In the genomic region with DNA sequence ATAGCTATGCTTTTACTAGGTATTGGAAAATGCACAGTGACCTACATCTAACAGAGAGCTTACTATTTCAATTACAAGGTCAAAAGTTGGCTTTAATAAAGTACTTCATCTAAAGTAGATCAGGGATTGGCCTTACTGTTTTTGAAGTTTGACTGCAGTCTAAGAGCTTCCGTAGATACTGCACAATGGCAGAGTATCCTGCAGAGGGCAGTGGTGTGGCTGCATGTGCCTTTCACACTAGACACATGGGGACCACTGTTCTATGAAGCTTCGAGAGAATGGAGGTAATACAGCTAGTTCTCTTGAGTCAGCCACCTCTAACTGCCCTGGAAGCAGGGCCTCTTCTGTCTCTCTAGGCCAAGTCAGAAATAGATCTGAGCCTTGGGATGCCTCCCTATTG, we compare ENCODE assay signal across 18 mouse cellular contexts.
DNase-seq lines count a peak whose midpoint lies in the region; ATAC-seq and TF ChIP-seq lines count a peak whose summit lies in the region.
"Had no signal": no experiment of that assay in that cellular context is flagged by ENCODE, and none has a peak within 500 bp of the region (broad histone marks: within the 10 kb centered on the region; RNA-seq: fewer than 3 reads in every experiment).

No protein-coding gene starts in this region.

- TF ChIP-seq EP300 in heart, postnatal 0 days (IDR thresholded peaks at IDR 0.05; ENCODE audit: low read depth): no peak
- no peak for TF ChIP-seq EP300 in lung, postnatal 0 days (IDR thresholded peaks at IDR 0.05)

- DNase-seq in heart, postnatal 0 days (ENCODE audit: low spot score): no peak
- DNase-seq in heart, postnatal 25 days (ENCODE audit: low spot score): no peak
- DNase-seq in lung, postnatal 0 days (ENCODE audit: low spot score): no peak
- DNase-seq in lung, postnatal 14 days: no peak
- peak; percentile 4 for DNase-seq in ES-E14 (ENCODE audit: low read depth, low spot score)
- DNase-seq in lung, postnatal 36 days: peak; percentile 6
- DNase-seq in left cerebral cortex, postnatal 14 days (ENCODE audit: low spot score in 2 of 2): no peak
- DNase-seq: adrenal gland, postnatal 10 days; cerebellum, adult 18-20 months; midbrain, embryonic 14.5 days had no signal

- TF ChIP-seq CTCF in heart, postnatal 0 days (IDR thresholded peaks at IDR 0.05; ENCODE audit: low read depth): peak; percentile 14; the same call in 1 of the 2 replicates
- TF ChIP-seq CTCF in lung, postnatal 0 days (IDR thresholded peaks at IDR 0.05): peak; percentile 47

- in situ Hi-C loops in ES-E14 (cut with MboI; ENCODE audit: low sequenced_read_pairs in 2 of 2, unreplicated experiment in 2 of 2): no loop called here

- H3K9me3 ChIP-seq in heart, postnatal 0 days (replicated peaks; ENCODE audit: control insufficient read depth, low read length): no peaks in the 10 kb centered on the region
- H3K9me3 ChIP-seq in lung, postnatal 0 days (ENCODE audit: low read length): no peaks in the 10 kb centered on the region
- no peaks in the 10 kb centered on the region for H3K9me3 ChIP-seq in ES-E14 (ENCODE audit: control insufficient read depth, insufficient read depth, low read depth, low read length)
- H3K9me3 ChIP-seq: forebrain, embryonic 15.5 days; hindbrain, embryonic 12.5 days; limb, embryonic 13.5 days; liver, embryonic 15.5 days; stomach, embryonic 15.5 days had no signal

- no peak for ATAC-seq in heart, postnatal 0 days (ENCODE audit: insufficient read depth, low read depth)
- no peak for ATAC-seq in lung, postnatal 0 days
- ATAC-seq: forebrain, embryonic 15.5 days; inflammation-experienced regulatory T-cells, adult 6 months had no signal

- no peak overlapping the region for H3K4me2 ChIP-seq in heart, postnatal 0 days (ENCODE audit: low read depth, low read length)
- H3K4me2 ChIP-seq in lung, postnatal 0 days (replicated peaks; ENCODE audit: low read depth, low read length): no peak overlapping the region
- H3K4me2 ChIP-seq: forebrain, embryonic 15.5 days; hindbrain, embryonic 12.5 days; limb, embryonic 13.5 days; liver, embryonic 15.5 days; stomach, embryonic 15.5 days had no signal

- H3K27ac ChIP-seq in heart, postnatal 0 days (ENCODE audit: low read depth): no peak overlapping the region
- no peak overlapping the region for H3K27ac ChIP-seq in lung, postnatal 0 days (ENCODE audit: low read length)
- H3K27ac ChIP-seq in ES-E14 (ENCODE audit: insufficient read depth, low read depth, low read length, poor library complexity, severe bottlenecking): no peak overlapping the region
- H3K27ac ChIP-seq: forebrain, embryonic 15.5 days; hindbrain, embryonic 12.5 days; left cerebral cortex, adult 2 months; limb, embryonic 13.5 days; liver, embryonic 15.5 days; stomach, embryonic 15.5 days had no signal

- H3K36me3 ChIP-seq in heart, postnatal 0 days (replicated peaks; ENCODE audit: control insufficient read depth, insufficient read depth, low read length): no peaks in the 10 kb centered on the region
- no peaks in the 10 kb centered on the region for H3K36me3 ChIP-seq in lung, postnatal 0 days (ENCODE audit: insufficient read depth, low read length)
- H3K36me3 ChIP-seq in ES-E14 (ENCODE audit: control insufficient read depth, insufficient read depth, low read length, poor library complexity, severe bottlenecking): no peaks in the 10 kb centered on the region
- H3K36me3 ChIP-seq: forebrain, embryonic 15.5 days; hindbrain, embryonic 12.5 days; limb, embryonic 13.5 days; liver, embryonic 15.5 days; stomach, embryonic 15.5 days had no signal

- H3K4me1 ChIP-seq in heart, postnatal 0 days (ENCODE audit: control insufficient read depth, insufficient read depth): no peaks in the 10 kb centered on the region
- no peaks in the 10 kb centered on the region for H3K4me1 ChIP-seq in lung, postnatal 0 days (ENCODE audit: insufficient read depth, low read depth, low read length)
- no peaks in the 10 kb centered on the region for H3K4me1 ChIP-seq in ES-E14 (ENCODE audit: control insufficient read depth in 2 of 2, insufficient read depth in 2 of 2, low read length in 2 of 2, poor library complexity in 1 of 2)
- H3K4me1 ChIP-seq: forebrain, embryonic 15.5 days; hindbrain, embryonic 12.5 days; liver, embryonic 15.5 days; stomach, embryonic 15.5 days had no signal

- intact Hi-C loops in heart, postnatal 25 days (cut with DNase I): no loop called here
- intact Hi-C loops in left cerebral cortex, postnatal 14 days (cut with DNase I): no loop called here

- no peak overlapping the region for H3K4me3 ChIP-seq in heart, postnatal 0 days (ENCODE audit: low read depth, low read length)
- H3K4me3 ChIP-seq in lung, postnatal 0 days (ENCODE audit: low read depth, low read length): no peak overlapping the region
- H3K4me3 ChIP-seq in ES-E14 (ENCODE audit: insufficient read depth in 1 of 2, low read depth in 1 of 2, low read length in 2 of 2, poor library complexity in 1 of 2, severe bottlenecking in 1 of 2): no peak overlapping the region
- H3K4me3 ChIP-seq: erythroblast, embryonic 14.5 days; forebrain, embryonic 15.5 days; hindbrain, embryonic 12.5 days; left cerebral cortex, adult 2 months; limb, embryonic 13.5 days; liver, embryonic 15.5 days; stomach, embryonic 15.5 days had no signal

- no peaks in the 10 kb centered on the region for H3K27me3 ChIP-seq in heart, postnatal 0 days (ENCODE audit: control insufficient read depth, insufficient read depth, low read length)
- H3K27me3 ChIP-seq in lung, postnatal 0 days (replicated peaks; ENCODE audit: insufficient read depth, low read length): no peaks in the 10 kb centered on the region
- H3K27me3 ChIP-seq: forebrain, embryonic 15.5 days; hindbrain, embryonic 12.5 days; limb, embryonic 13.5 days; liver, embryonic 15.5 days; stomach, embryonic 15.5 days had no signal

- no peak overlapping the region for H3K9ac ChIP-seq in heart, postnatal 0 days (replicated peaks; ENCODE audit: low read depth, low read length)
- H3K9ac ChIP-seq in lung, postnatal 0 days (replicated peaks; ENCODE audit: low read depth): no peak overlapping the region
- no peak overlapping the region for H3K9ac ChIP-seq in ES-E14 (ENCODE audit: insufficient read depth, low read depth, low read length, poor library complexity, severe bottlenecking)
- H3K9ac ChIP-seq: forebrain, embryonic 15.5 days; hindbrain, embryonic 12.5 days; limb, embryonic 13.5 days; liver, embryonic 15.5 days; stomach, embryonic 15.5 days had no signal

- 67% methylated on average over 2 of the region's 2 CpGs for WGBS in heart, postnatal 0 days
- WGBS in lung, postnatal 0 days: 69% methylated on average over 2 of the region's 2 CpGs

TF ChIP-seq in ES-E14, 5 proteins besides CTCF, POLR2A, EP300 and RAD21:
- TF ChIP-seq MAFK (IDR thresholded peaks at IDR 0.05; ENCODE audit: insufficient read depth, low read depth, low read length) (no peak), HCFC1 (IDR thresholded peaks at IDR 0.05; ENCODE audit: borderline replicate concordance, insufficient read depth, low read length) (no peak), ZNF384 (IDR thresholded peaks at IDR 0.05; ENCODE audit: low read depth, low read length) (no peak), ZC3H11A (IDR thresholded peaks at IDR 0.05; ENCODE audit: borderline replicate concordance, low read depth, low read length) (no peak), CHD2 (IDR thresholded peaks at IDR 0.05; ENCODE audit: low read depth, low read length) (no peak)

Comparison
In these comparisons a context has a peak if more than half of its experiments do, and no peak if none do; other contexts are left out.
1. DNase-seq: peak in ES-E14 (single experiment) and lung, postnatal 36 days (single experiment); none in heart, postnatal 0 days (single experiment), heart, postnatal 25 days (single experiment), lung, postnatal 0 days (single experiment), lung, postnatal 14 days (single experiment) and left cerebral cortex, postnatal 14 days (0 of 2).